Mouse (Mus musculus) layer of hippocampus, adult 11-12 months (tissue): ENCODE measurements around the gene Edc4.

Experiments used
- DNase-seq: peaks from one replicate; pipeline ENCODE4 v3.0.0; 2022; ENCODE audit warnings: low spot score

Edc4 gene

DNA sequence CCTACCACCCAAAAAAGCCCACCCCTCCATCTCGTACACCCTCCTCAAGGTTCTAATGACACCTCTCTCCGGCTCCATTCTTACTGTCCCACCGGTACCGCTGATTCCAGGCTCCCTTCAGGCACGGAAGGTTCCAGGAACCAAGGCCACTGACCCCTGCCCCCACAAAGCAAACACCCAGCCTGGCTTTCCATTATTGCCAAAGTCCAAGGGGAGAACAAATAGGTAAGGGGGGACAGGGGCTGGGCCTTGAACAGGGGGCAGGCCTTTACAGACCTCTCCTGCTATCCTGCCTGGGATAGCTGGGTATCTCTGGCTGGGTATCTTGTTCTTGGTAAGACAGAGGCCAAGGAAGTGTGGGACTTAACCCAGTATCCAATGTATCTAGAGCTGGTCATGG lies 61.9 kb downstream of the Edc4 start:
- DNase-seq, result no peak

DNA sequence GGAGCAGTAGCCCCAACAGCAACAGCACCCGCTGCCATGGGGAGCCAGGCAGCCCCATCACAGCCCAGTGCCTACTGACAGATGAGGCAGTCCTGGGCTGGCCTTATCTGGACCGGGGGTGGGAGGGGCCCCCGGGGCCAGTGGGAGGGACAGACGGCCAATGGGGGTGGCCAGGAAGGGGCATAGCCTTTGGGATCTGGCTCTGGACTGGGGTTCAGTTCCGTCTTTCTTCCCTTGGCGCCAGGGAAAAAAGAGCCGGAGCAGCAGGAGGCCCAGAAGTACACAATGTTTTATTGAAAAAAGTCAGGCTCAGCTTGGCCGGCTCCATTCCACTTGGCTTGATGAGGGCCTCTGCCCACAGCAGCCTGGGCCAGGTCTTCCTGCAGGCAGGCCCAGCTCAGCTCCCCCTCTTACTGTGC lies 62.6 kb downstream of the Edc4 start, which contains the start of gene Lcat:
Lcat (minus strand) TSS at position 62 of the 419 bp plus-strand sequence.
- peak; percentile 53 for DNase-seq
